ENCODE assay signal across 8 mouse cellular contexts in the genomic region with DNA sequence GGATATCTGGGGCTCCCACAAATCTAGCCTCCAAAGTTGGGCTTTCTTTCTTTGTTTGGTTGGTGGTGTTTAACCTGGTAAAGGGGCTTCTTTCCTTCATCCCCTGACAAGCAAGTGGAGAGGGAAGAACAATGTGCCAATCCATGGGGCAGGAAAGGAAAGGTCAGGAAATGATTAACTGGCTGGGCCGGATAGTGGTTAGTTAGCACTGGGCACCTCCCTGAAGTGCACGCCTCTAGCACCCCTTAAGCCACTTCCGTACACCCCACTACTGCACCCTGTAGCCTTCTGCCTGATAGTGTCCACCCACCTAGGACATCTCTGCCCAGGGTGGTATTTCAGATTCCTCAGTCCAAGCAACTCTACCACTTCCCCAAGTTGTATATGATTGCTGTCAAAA. TPM values are rescaled to one million over a fixed set of nuclear protein-coding genes. Genes with fewer than 3 reads are reported as not detected.
DNase-seq lines count a peak whose midpoint lies in the region; ATAC-seq and TF ChIP-seq lines count a peak whose summit lies in the region.

No protein-coding gene starts in this region.

- H3K36me3 ChIP-seq in neural tube, embryonic 11.5 days (ENCODE audit: control insufficient read depth, insufficient read depth, low read length) = no peaks in the 10 kb centered on the region
- no peaks in the 10 kb centered on the region for H3K36me3 ChIP-seq in hindbrain, embryonic 13.5 days
- H3K36me3 ChIP-seq in limb, embryonic 12.5 days = no peaks in the 10 kb centered on the region
- no peaks in the 10 kb centered on the region for H3K36me3 ChIP-seq in small intestine, adult 2 months (ENCODE audit: control insufficient read depth, insufficient read depth, low read length)

- intact Hi-C loops in left cerebral cortex, postnatal 36 days (cut with DNase I) = no loop called here

- 71% methylated on average over 3 of the region's 3 CpGs for WGBS in neural tube, embryonic 11.5 days
- 71% methylated on average over 3 of the region's 3 CpGs for WGBS in hindbrain, embryonic 13.5 days
- WGBS in limb, embryonic 12.5 days = 59% methylated on average over 3 of the region's 3 CpGs
- WGBS in small intestine, adult 2 months = 18% methylated on average over 3 of the region's 3 CpGs

- no peak for TF ChIP-seq CTCF in small intestine, adult 2 months (IDR thresholded peaks at IDR 0.05; ENCODE audit: extremely low read depth, insufficient read length, insufficient replicate concordance, low read depth, low read length)

- H3K9me3 ChIP-seq in neural tube, embryonic 11.5 days (ENCODE audit: control insufficient read depth, low read length) = no peaks in the 10 kb centered on the region
- H3K9me3 ChIP-seq in hindbrain, embryonic 13.5 days = no peaks in the 10 kb centered on the region
- H3K9me3 ChIP-seq in limb, embryonic 12.5 days = no peaks in the 10 kb centered on the region

- no peak overlapping the region for H3K4me3 ChIP-seq in neural tube, embryonic 11.5 days (ENCODE audit: low read depth, low read length)
- H3K4me3 ChIP-seq in hindbrain, embryonic 13.5 days = peak overlapping the region; percentile 94; the same call in 1 of the 2 replicates
- H3K4me3 ChIP-seq in limb, embryonic 12.5 days (replicated peaks) = no peak overlapping the region; the same call in 1 of the 2 replicates
- peak overlapping the region; percentile 78; the same call in 1 of the 2 replicates for H3K4me3 ChIP-seq in small intestine, adult 2 months (ENCODE audit: low read depth, low read length)

- H3K4me1 ChIP-seq in neural tube, embryonic 11.5 days (ENCODE audit: control insufficient read depth, insufficient read depth, low read length) = peaks cover 8% of the 10 kb centered on the region; the same call in 1 of the 2 replicates
- H3K4me1 ChIP-seq in hindbrain, embryonic 13.5 days (replicated peaks) = peaks cover 42% of the 10 kb centered on the region
- H3K4me1 ChIP-seq in limb, embryonic 12.5 days (replicated peaks) = peaks cover 57% of the 10 kb centered on the region
- H3K4me1 ChIP-seq in small intestine, adult 2 months (ENCODE audit: control insufficient read depth, insufficient read depth, insufficient read length, low read length) = peaks cover 13% of the 10 kb centered on the region; the same call in 1 of the 2 replicates

- no peak overlapping the region for H3K9ac ChIP-seq in neural tube, embryonic 11.5 days (ENCODE audit: low read length)
- no peak overlapping the region for H3K9ac ChIP-seq in hindbrain, embryonic 13.5 days
- H3K9ac ChIP-seq in limb, embryonic 12.5 days (replicated peaks) = no peak overlapping the region

- ATAC-seq in neural tube, embryonic 11.5 days (ENCODE audit: insufficient read depth, low FRiP score, low TSS enrichment) = no peak
- no peak for ATAC-seq in hindbrain, embryonic 13.5 days (ENCODE audit: low FRiP score)
- ATAC-seq in limb, embryonic 12.5 days (ENCODE audit: insufficient number of reproducible peaks, insufficient read depth, low FRiP score, low TSS enrichment, low read depth) = no peak

- H3K27me3 ChIP-seq in neural tube, embryonic 11.5 days (ENCODE audit: control insufficient read depth, insufficient read depth, low read length) = no peaks in the 10 kb centered on the region
- peaks cover 10% of the 10 kb centered on the region; the same call in 1 of the 2 replicates for H3K27me3 ChIP-seq in hindbrain, embryonic 13.5 days
- 0 out of 2 replicates have a peak, but pooled peaks cover 4% of the 10 kb centered on the region for H3K27me3 ChIP-seq in limb, embryonic 12.5 days
- no peaks in the 10 kb centered on the region for H3K27me3 ChIP-seq in small intestine, adult 2 months (ENCODE audit: control insufficient read depth, insufficient read depth, low read length)

- no peak overlapping the region for H3K27ac ChIP-seq in neural tube, embryonic 11.5 days (ENCODE audit: low read depth, low read length)
- no peak overlapping the region for H3K27ac ChIP-seq in hindbrain, embryonic 13.5 days
- H3K27ac ChIP-seq in limb, embryonic 12.5 days = peak overlapping the region; percentile 45; the same call in 1 of the 2 replicates
- H3K27ac ChIP-seq in small intestine, adult 2 months (ENCODE audit: insufficient read depth, low read depth, low read length) = peak overlapping the region; percentile 100

- peak overlapping the region; percentile 64; the same call in 1 of the 2 replicates for H3K4me2 ChIP-seq in neural tube, embryonic 11.5 days (ENCODE audit: low read depth)
- peak overlapping the region; percentile 74 for H3K4me2 ChIP-seq in hindbrain, embryonic 13.5 days
- H3K4me2 ChIP-seq in limb, embryonic 12.5 days = peak overlapping the region; percentile 71

- no peak for DNase-seq in neural tube, embryonic 11.5 days (ENCODE audit: low spot score)
- DNase-seq in neural tube, embryonic 10.5 days (ENCODE audit: extremely low spot score, low spot score) = no peak
- DNase-seq in left cerebral cortex, postnatal 36 days (ENCODE audit: low spot score in 2 of 2) = no peak
- no peak for DNase-seq in urinary bladder, adult 18-20 months (ENCODE audit: low spot score in 2 of 2)
- no peak for DNase-seq in MN1 (ENCODE audit: low spot score)

- no peak for TF ChIP-seq POLR2A in small intestine, adult 2 months (IDR thresholded peaks at IDR 0.05; ENCODE audit: low read depth, low read length)

RNA-seq across cellular contexts. Expression of a gene that starts 1.1 kb away (rescaled TPM):
- 102 and 106 TPM in 2 replicates for polyA plus RNA-seq in neural tube, embryonic 11.5 days (2014; fragmentation: Nextera tagmentation; extraction: Ambion mirVana)
- 89.8 and 94.3 TPM in 2 replicates for polyA plus RNA-seq in hindbrain, embryonic 13.5 days (2015; fragmentation: Nextera tagmentation; extraction: Ambion mirVana)
- 84.1 and 88.4 TPM in 2 replicates for polyA plus RNA-seq in limb, embryonic 12.5 days (2016; fragmentation: Nextera tagmentation; extraction: Ambion mirVana)
- polyA plus RNA-seq in small intestine, adult 2 months (2012; rRNA removed) = 9.4 and 19.8 TPM in 2 replicates
- total RNA-seq in left cerebral cortex, postnatal 36 days (2021) = 10 to 100 TPM; 33.5 to 36.8 TPM

Comparison
In these comparisons a context has a peak if more than half of its experiments do, and no peak if none do; other contexts are left out.
1. H3K27ac ChIP-seq: peak in limb, embryonic 12.5 days (single experiment) and small intestine, adult 2 months (single experiment); none in neural tube, embryonic 11.5 days (single experiment) and hindbrain, embryonic 13.5 days (single experiment).
2. H3K4me3 ChIP-seq: peak in hindbrain, embryonic 13.5 days (single experiment) and small intestine, adult 2 months (single experiment); none in neural tube, embryonic 11.5 days (single experiment) and limb, embryonic 12.5 days (single experiment).
3. Peak in every context shown above with its lines, with median percentiles within 50 percentile points of each other: H3K4me2 ChIP-seq.